Mouse (Mus musculus) cerebellum, adult 2 months (tissue): ENCODE results near the gene Whrn.

Experiments used
- CTCF ChIP-seq: fragments of 200-500 bp; IDR thresholded peaks from 2 replicates; pipeline ENCODE4 v1.5.1; 2011; ENCODE audit warnings: low read depth, mild to moderate bottlenecking, control low read depth, low read length, moderate library complexity, borderline replicate concordance; ENCODE audit not compliant: insufficient read depth
- POLR2A ChIP-seq: fragments of 200-500 bp; IDR thresholded peaks from 2 replicates; pipeline ENCODE4 v1.6.1; 2011; ENCODE audit warnings: low read length, control low read depth, borderline replicate concordance; ENCODE audit not compliant: insufficient read depth

GRCm38 (mm10) chr4:63414951-63415350 lies 80.8 kb downstream of the Whrn start:
- TF ChIP-seq POLR2A (no peak), CTCF (no peak)
